Mouse (Mus musculus) C2C12 (cell line): Measurements from ENCODE around the gene Nfia. TPM values are rescaled to one million over a fixed set of nuclear protein-coding genes. Genes with fewer than 3 reads are reported as not detected.

Experiments used
- H3K27me3 ChIP-seq: one replicate; pipeline ENCODE4 v1.6.1; 2011; ENCODE audit not compliant: control insufficient read depth, insufficient read depth, insufficient read length
- H3K36me3 ChIP-seq: one replicate; pipeline ENCODE4 v1.6.1; 2011; ENCODE audit not compliant: control insufficient read depth, insufficient read depth
- H3K4me3 ChIP-seq: one replicate; pipeline ENCODE4 v1.5.1; 2011; ENCODE audit warnings: mild to moderate bottlenecking, control low read depth; ENCODE audit not compliant: poor library complexity, insufficient read depth, severe bottlenecking
- H3K79me2 ChIP-seq: one replicate; pipeline ENCODE4 v1.6.1; 2011; ENCODE audit not compliant: control insufficient read depth, insufficient read depth
- H3K79me3 ChIP-seq: one replicate; pipeline ENCODE4 v1.6.1; 2011; ENCODE audit warnings: low read depth, control low read depth
- H3ac ChIP-seq: one replicate; pipeline ENCODE3; 2011; ENCODE audit warnings: low read depth; ENCODE audit not compliant: control insufficient read depth, insufficient read length
- CEBPB ChIP-seq: IDR thresholded peaks from one replicate; pipeline ENCODE4 v1.6.1; 2011; ENCODE audit warnings: low read depth, mild to moderate bottlenecking, control low read depth, moderate library complexity
- CTCF ChIP-seq: IDR thresholded peaks from one replicate; pipeline ENCODE4 v1.5.1; 2011; ENCODE audit not compliant: control insufficient read depth, insufficient read depth, insufficient read length
- FOSL1 ChIP-seq: IDR thresholded peaks from one replicate; pipeline ENCODE4 v1.8.0; 2011; ENCODE audit warnings: mild to moderate bottlenecking, low read length; ENCODE audit not compliant: poor library complexity, insufficient read depth, severe bottlenecking
- MAX ChIP-seq: IDR thresholded peaks from one replicate; pipeline ENCODE4 v1.6.1; 2011; ENCODE audit warnings: mild to moderate bottlenecking, control low read depth
- MYOD1 ChIP-seq: IDR thresholded peaks from one replicate; pipeline ENCODE4 v1.6.1; 2011; ENCODE audit warnings: low read depth; ENCODE audit not compliant: control insufficient read depth, insufficient read length
- MYOG ChIP-seq: IDR thresholded peaks from one replicate; pipeline ENCODE4 v1.6.1; 2011; ENCODE audit not compliant: control insufficient read depth, insufficient read length; ENCODE audit errors: extremely low read depth
- USF1 ChIP-seq: IDR thresholded peaks from one replicate; pipeline ENCODE4 v1.6.1; 2011; ENCODE audit warnings: low read depth, mild to moderate bottlenecking, control low read depth, moderate library complexity
- long read RNA-seq, 2 experiments: library from polyadenylated mRNA; unstranded; transcript quantifications; one replicate each; pipeline ENCODE4 v2.0.0; 2019 to 2020
- polyA plus RNA-seq: library from polyadenylated mRNA; unstranded; fragments of >200 nt; fragmentation: generic; extraction: Trizol; gene quantifications from one replicate; pipeline ENCODE4 v1.2.1, GENCODE M21; 2012; ENCODE audit warnings: missing spikeins

Gene Nfia
- polyA plus RNA-seq, result 0.33 TPM
- long read RNA-seq, experiment 1, result 0 reads
- long read RNA-seq, experiment 2, result 0 reads

DNA sequence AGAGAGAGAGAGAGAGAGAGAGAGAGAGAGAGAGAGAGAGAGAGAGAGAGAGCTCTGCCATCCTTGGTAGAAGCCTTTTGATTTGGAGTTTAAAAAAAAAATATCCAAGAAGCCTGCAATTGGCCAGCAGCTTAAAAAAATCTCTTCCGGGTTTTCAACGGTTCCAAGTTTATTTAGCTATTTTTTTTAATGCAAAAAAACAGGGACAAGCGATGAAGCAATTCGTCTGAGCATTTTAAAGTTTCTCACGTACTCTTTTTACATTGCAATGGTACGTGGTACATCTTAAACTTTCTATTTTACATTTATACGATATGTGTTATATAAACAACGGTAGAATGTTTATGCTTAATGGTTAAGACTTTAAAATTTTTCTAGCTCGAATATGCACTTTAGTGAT lies at the start of gene Nfia:
Gene Nfia (plus strand): TSS at position 94 of the 400 bp plus-strand sequence.
- no peaks in the 10 kb centered on the region for H3K36me3 ChIP-seq
- peak within 1 kb of the TSS; percentile 43 for H3K4me3 ChIP-seq
- H3K79me3 ChIP-seq, result no peaks in the 10 kb centered on the region
- H3K27me3 ChIP-seq, result peaks cover 12% of the 10 kb centered on the region
- H3K79me2 ChIP-seq, result no peaks in the 10 kb centered on the region
- no peak for TF ChIP-seq MYOG
- no peak for TF ChIP-seq MYOD1
- TF ChIP-seq CTCF, result no peak
- TF ChIP-seq USF1, result no peak
- TF ChIP-seq CEBPB, result no peak
- no peak for TF ChIP-seq FOSL1
- no peak for TF ChIP-seq MAX
- peak within 1 kb of the TSS; percentile 54 for H3ac ChIP-seq

DNA sequence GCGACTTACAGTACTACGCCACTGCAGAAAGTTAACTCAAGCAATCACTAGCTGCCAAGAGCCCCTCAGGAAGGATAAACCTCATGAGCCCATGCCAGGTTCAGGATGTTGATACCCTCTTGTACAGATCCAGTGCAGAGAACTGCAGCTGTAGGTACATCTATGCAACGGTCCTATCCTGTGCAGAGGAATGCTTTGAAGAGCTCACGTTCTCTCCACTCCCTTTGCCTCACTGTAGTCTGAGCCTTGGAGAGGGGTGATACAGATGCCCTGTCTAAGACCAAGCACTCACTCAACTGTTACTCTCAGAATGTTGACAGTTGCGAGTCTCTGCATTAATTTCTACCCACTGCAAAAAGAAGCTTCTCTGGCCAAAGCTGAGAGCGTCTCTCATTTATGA lies 49.2 kb upstream of the Nfia start:
- Histone ChIP-seq H3K4me3 (no peak overlapping the region), H3K27me3 (no peaks in the 10 kb centered on the region), H3K79me2 (no peaks in the 10 kb centered on the region), H3ac (no peak overlapping the region), H3K36me3 (no peaks in the 10 kb centered on the region), H3K79me3 (no peaks in the 10 kb centered on the region)
- TF ChIP-seq USF1 (no peak), MYOD1 (no peak), CTCF (no peak), CEBPB (no peak), MAX (no peak), FOSL1 (no peak), MYOG (no peak)

DNA sequence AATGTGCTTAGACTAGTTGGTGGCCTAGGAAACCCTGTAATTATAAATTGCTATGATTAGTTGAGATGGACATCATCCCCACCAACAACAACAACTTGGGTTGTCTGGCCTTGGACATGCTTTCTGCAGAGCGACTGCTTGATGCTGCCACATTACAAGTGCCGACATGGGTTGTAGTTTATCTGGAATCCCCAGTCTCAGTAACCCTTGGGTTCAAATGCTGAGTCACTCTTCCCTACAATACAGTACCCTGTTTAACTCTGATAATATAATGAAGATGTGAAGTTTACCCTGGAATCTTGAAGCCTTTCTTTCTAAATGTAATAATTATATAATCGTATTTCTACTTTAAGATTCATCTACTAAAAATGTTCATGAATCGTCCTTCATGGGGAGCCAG lies 44.0 kb upstream of the Nfia start:
- Histone ChIP-seq H3K79me2 (no peaks in the 10 kb centered on the region), H3K36me3 (no peaks in the 10 kb centered on the region), H3K79me3 (no peaks in the 10 kb centered on the region), H3ac (no peak overlapping the region), H3K27me3 (no peaks in the 10 kb centered on the region), H3K4me3 (no peak overlapping the region)
- TF ChIP-seq CEBPB (no peak), USF1 (no peak), CTCF (no peak), MYOG (no peak), MYOD1 (no peak)

DNA sequence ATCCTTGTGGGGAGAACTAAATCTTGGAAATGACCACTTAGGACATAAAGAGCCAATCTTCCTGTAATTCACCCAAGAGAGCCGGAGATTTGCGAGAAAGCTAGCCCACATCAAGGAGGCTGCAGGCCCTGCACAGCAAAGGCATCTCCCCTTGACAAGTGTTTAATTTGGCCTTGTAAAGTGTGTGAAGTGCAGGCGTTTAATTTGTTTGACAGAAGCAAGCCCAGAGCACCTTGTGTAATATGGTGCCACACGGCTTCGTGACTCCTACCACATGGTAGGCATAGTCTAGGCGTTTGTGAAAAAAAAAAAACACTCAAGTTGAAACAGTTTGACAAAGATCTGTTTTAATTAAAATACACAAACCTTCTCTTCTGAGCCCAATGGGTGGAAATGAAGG lies 42.5 kb upstream of the Nfia start:
- H3K36me3 ChIP-seq, result no peaks in the 10 kb centered on the region
- no peak for TF ChIP-seq MAX
- no peak for TF ChIP-seq FOSL1
- no peak for TF ChIP-seq MYOD1
- TF ChIP-seq CEBPB, result no peak
- no peak for TF ChIP-seq CTCF
- no peak for TF ChIP-seq MYOG
- no peak for TF ChIP-seq USF1
- H3K4me3 ChIP-seq, result no peak overlapping the region
- H3ac ChIP-seq, result no peak overlapping the region
- H3K27me3 ChIP-seq, result no peaks in the 10 kb centered on the region
- no peaks in the 10 kb centered on the region for H3K79me2 ChIP-seq
- no peaks in the 10 kb centered on the region for H3K79me3 ChIP-seq

DNA sequence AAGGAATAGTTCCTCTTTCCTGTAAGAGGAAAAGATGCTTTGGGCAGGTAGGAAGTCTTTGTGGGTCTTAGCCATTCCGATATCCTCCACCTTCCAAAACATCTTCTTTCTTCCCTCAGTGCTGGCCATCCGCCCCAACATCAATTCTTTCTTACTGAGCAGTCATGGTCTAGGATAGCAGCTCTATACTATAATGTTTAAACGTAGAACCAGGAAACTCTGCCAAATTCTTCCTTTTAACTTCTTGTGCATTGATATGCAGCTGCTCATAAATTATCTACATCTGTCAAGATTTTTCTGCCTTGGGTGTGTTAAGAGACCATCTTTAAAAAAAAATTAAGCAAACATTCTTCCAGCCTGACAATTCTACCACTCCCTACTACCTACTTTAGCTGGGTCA lies 42.1 kb upstream of the Nfia start:
- Histone ChIP-seq H3K79me3 (no peaks in the 10 kb centered on the region), H3K79me2 (no peaks in the 10 kb centered on the region), H3K36me3 (no peaks in the 10 kb centered on the region), H3K27me3 (no peaks in the 10 kb centered on the region), H3ac (no peak overlapping the region), H3K4me3 (no peak overlapping the region)
- TF ChIP-seq USF1 (no peak), MAX (no peak), CEBPB (no peak), MYOG (no peak), CTCF (no peak), MYOD1 (no peak), FOSL1 (no peak)

DNA sequence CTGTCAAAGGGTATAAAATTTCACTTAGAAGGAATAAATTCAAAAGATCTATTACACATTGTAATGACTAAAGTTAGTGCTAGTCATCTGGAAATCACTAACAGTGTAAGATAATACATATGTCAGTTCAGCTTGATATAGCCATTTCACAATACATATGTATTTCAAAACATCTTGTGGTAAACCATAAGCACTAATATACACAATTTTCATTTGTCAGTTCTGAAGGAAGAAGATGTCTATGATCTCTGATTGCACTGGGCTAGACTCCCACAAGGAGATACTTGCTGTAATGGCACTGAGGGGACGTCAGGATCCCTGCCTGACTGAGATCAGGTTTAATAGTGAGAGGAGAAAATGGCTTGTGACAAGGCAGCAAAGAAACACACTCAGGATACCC lies 39.1 kb upstream of the Nfia start:
- no peak for TF ChIP-seq FOSL1
- no peak for TF ChIP-seq MYOG
- no peak for TF ChIP-seq CTCF
- no peak for TF ChIP-seq MYOD1
- no peak for TF ChIP-seq CEBPB
- no peak for TF ChIP-seq MAX
- H3K79me3 ChIP-seq, result no peaks in the 10 kb centered on the region
- no peak overlapping the region for H3ac ChIP-seq

More for the DNA sequence above, 39.1 kb upstream of the Nfia start:
- H3K27me3 ChIP-seq, result no peaks in the 10 kb centered on the region
- no peak overlapping the region for H3K4me3 ChIP-seq
- H3K79me2 ChIP-seq, result no peaks in the 10 kb centered on the region
- H3K36me3 ChIP-seq, result no peaks in the 10 kb centered on the region
